Mouse (Mus musculus) layer of hippocampus, adult 9-11 months (tissue): ENCODE measurements at regions not wholly inside any gene's neighbourhood (a gene's known extent, or its start where the extent isn't known, plus 50 kb on each side); places are given as distances from the start of the nearest gene placed in this dataset.

Experiments
- DNase-seq: peaks from one replicate; pipeline ENCODE4 v3.0.0; 2022

GRCm38 (mm10) chr19:15796466-15796865, 150.7 kb downstream of the Psat1 start:
- no peak for DNase-seq

- no peak for DNase-seq
Observed at GRCm38 (mm10) chr19:15791942-15792341, 155.2 kb downstream of the Psat1 start.

GRCm38 (mm10) chr19:15791264-15791913, 155.7 kb downstream of the Psat1 start:
- DNase-seq, result no peak

- DNase-seq, result no peak
Observed at GRCm38 (mm10) chr19:15790620-15791263, 156.4 kb downstream of the Psat1 start.

- no peak for DNase-seq
Observed at GRCm38 (mm10) chr19:15789741-15790140, 157.4 kb downstream of the Psat1 start.

- no peak for DNase-seq
Observed at GRCm38 (mm10) chr19:15784644-15785043, 162.5 kb downstream of the Psat1 start.

GRCm38 (mm10) chr19:15769651-15770050, 177.5 kb downstream of the Psat1 start:
- no peak for DNase-seq

- DNase-seq, result no peak
Observed at GRCm38 (mm10) chr19:15761086-15761485, 186.1 kb downstream of the Psat1 start.

GRCm38 (mm10) chr19:15745026-15745777, 201.9 kb downstream of the Psat1 start:
- DNase-seq, result no peak

GRCm38 (mm10) chr19:15736200-15736599, 210.9 kb downstream of the Psat1 start:
- no peak for DNase-seq

GRCm38 (mm10) chr19:15726785-15727406, 220.2 kb downstream of the Psat1 start:
- DNase-seq, result no peak

- no peak for DNase-seq
Observed at GRCm38 (mm10) chr19:15692379-15693023, 254.6 kb downstream of the Psat1 start.

GRCm38 (mm10) chr19:15669996-15670395, 277.1 kb downstream of the Psat1 start:
- DNase-seq, result no peak

GRCm38 (mm10) chr19:15669541-15669940, 277.6 kb downstream of the Psat1 start:
- no peak for DNase-seq

- no peak for DNase-seq
Observed at GRCm38 (mm10) chr19:15668624-15669016, 278.5 kb downstream of the Psat1 start.

GRCm38 (mm10) chr19:15667889-15668623, 279.1 kb downstream of the Psat1 start:
- DNase-seq, result peak; percentile 7

- no peak for DNase-seq
Observed at GRCm38 (mm10) chr19:15663659-15664255, 283.4 kb downstream of the Psat1 start.

- no peak for DNase-seq
Observed at GRCm38 (mm10) chr19:15658611-15659010, 288.5 kb downstream of the Psat1 start.

GRCm38 (mm10) chr19:15657846-15658245, 289.3 kb downstream of the Psat1 start:
- no peak for DNase-seq

- no peak for DNase-seq
Observed at GRCm38 (mm10) chr19:15649368-15649767, 297.8 kb downstream of the Psat1 start.

- DNase-seq, result peak; percentile 10
Observed at GRCm38 (mm10) chr19:15647313-15647712, 299.8 kb downstream of the Psat1 start.

- peak; percentile 27 for DNase-seq
Observed at GRCm38 (mm10) chr19:15644786-15645185, 302.4 kb downstream of the Psat1 start.
